Mouse (Mus musculus) ES-Bruce4 (cell line): ENCODE results near the gene Gpr89.

Source experiments
- CTCF ChIP-seq: IDR thresholded peaks from one replicate; pipeline ENCODE4 v1.8.1; 2011; ENCODE audit warnings: low read depth, low read length
- EP300 ChIP-seq: IDR thresholded peaks from 2 replicates; pipeline ENCODE4 v1.6.1; 2011; ENCODE audit warnings: low read depth, low read length; ENCODE audit not compliant: insufficient read depth
- POLR2A ChIP-seq: IDR thresholded peaks from one replicate; pipeline ENCODE4 v1.8.1; 2011; ENCODE audit warnings: low read length; ENCODE audit not compliant: insufficient read depth

- TF ChIP-seq POLR2A (no peak), CTCF (no peak), EP300 (no peak)
Measured at GRCm38 (mm10) chr3:96828308-96828864, 76.8 kb downstream of the Gpr89 start.
